Mouse (Mus musculus) stomach, embryonic 15.5 days (tissue): ENCODE measurements around the gene Wdr11. TPM values are rescaled to one million over a fixed set of nuclear protein-coding genes. Genes with fewer than 3 reads are reported as not detected.

ENCODE experiments used
- ATAC-seq: fragments of 200-750 bp; cut with Nextera tagmentation; 2 replicates; pipeline ENCODE4 v1.8.0; 2017; ENCODE audit warnings: low read depth, moderate number of reproducible peaks, moderate TSS enrichment; ENCODE audit not compliant: insufficient read depth, low FRiP score
- H3K27ac ChIP-seq: fragments of 300-500 bp; sonication (generic); 2 replicates; pipeline ENCODE4 v1.5.1; 2015; ENCODE audit warnings: mild to moderate bottlenecking, inconsistent platforms
- H3K27me3 ChIP-seq: fragments of 300-500 bp; sonication (generic); replicated peaks from 2 replicates; pipeline ENCODE4 v1.6.1; 2015; ENCODE audit warnings: inconsistent platforms
- H3K36me3 ChIP-seq: fragments of 300-500 bp; sonication (generic); 2 replicates; pipeline ENCODE4 v1.6.1; 2015; ENCODE audit warnings: inconsistent platforms
- H3K4me1 ChIP-seq: fragments of 300-500 bp; sonication (generic); 2 replicates; pipeline ENCODE4 v1.6.1; 2015; ENCODE audit warnings: inconsistent platforms
- H3K4me2 ChIP-seq: fragments of 300-500 bp; sonication (generic); 2 replicates; pipeline ENCODE4 v1.6.1; 2015; ENCODE audit warnings: mild to moderate bottlenecking, inconsistent platforms
- H3K4me3 ChIP-seq: fragments of 300-500 bp; sonication (generic); replicated peaks from 2 replicates; pipeline ENCODE4 v1.5.1; 2015; ENCODE audit warnings: inconsistent platforms
- H3K9ac ChIP-seq: fragments of 300-500 bp; sonication (generic); 2 replicates; pipeline ENCODE4 v1.6.1; 2015; ENCODE audit warnings: inconsistent platforms
- H3K9me3 ChIP-seq: fragments of 300-500 bp; sonication (generic); 2 replicates; pipeline ENCODE4 v1.6.1; 2016; ENCODE audit warnings: inconsistent platforms
- WGBS: fragments of 180-500 bp; shearing (Covaris S2); methylation state at CpG from one replicate; pipeline ENCODE4 v1.1.7; 2015; 5-methylcytosine and 5-hydroxymethylcytosine counted together
- polyA plus RNA-seq: library from polyadenylated mRNA; unstranded; fragments of >200 nt; fragmentation: Nextera tagmentation; extraction: Ambion mirVana; gene quantifications from 2 replicates; pipeline ENCODE4 v1.2.1, GENCODE M21; 2015

The Wdr11 gene
- polyA plus RNA-seq, result 30.6 and 35.1 TPM in 2 replicates

DNA sequence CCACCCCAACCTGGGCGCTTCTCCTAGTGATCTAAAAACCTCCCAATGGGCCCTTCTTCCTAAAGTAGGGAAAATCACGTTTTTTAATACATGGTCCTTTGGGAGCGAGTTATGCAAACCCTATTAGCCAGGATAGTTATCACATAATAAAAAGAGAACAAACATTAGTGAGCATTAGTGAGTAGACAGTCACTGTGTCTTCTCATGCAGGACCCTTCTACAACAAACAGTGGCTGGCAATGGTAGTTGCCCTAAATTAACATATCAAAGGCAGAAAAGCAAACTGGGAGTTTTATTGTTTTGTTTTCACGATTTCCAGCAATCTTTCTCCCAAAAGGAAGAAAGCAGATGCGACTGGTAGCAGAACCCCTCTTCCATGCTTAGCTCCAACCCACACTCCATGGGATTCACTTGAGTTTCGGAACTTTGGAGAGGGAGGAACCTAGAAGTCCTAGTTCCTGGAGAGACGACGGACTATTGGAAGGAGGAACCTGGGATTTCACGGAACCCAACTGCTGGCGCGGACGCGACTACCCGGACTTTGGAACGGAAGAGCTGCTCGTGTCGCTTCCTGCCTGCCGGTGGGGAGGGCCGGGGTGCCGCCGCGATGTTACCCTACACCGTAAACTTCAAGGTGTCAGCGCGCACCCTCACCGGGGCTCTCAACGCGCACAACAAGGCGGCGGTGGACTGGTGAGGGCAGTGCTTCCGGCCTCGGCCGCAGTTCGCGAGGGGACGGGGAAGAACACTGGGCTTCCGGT is at the start of gene Wdr11:
TSS of gene Wdr11 (plus strand) at position 493 of the 761 bp plus-strand sequence.
- H3K27ac ChIP-seq, result peak within 1 kb of the TSS; percentile 97
- peak within 1 kb of the TSS; percentile 69 for H3K4me2 ChIP-seq
- 3% methylated on average over 37 of the region's 37 CpGs for WGBS
- no peaks in the 10 kb centered on the region for H3K36me3 ChIP-seq
- peak; percentile 86 for ATAC-seq
- H3K4me3 ChIP-seq, result peak within 1 kb of the TSS; percentile 82
- H3K27me3 ChIP-seq, result no peaks in the 10 kb centered on the region
- no peaks in the 10 kb centered on the region for H3K4me1 ChIP-seq
- H3K9me3 ChIP-seq, result no peaks in the 10 kb centered on the region
- peak within 1 kb of the TSS; percentile 83 for H3K9ac ChIP-seq

DNA sequence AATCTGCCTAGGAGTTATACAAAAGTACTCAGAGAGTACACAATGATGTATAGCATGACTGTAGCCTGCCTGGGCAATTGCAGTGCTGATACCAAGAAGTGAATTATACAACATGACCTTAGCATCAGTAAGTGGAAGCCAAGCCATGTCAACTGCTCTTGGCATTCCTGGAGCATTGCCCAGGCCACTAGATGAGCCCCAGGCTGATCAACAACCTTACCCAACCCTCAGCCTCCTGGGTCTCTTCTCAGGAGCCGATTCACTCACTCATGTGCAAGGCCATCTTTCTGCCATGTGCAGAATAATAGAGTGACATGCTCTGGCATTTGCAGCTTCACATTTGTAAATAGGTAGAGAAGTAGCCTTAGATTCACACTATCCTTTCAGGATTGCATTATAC is 24.1 kb upstream of the Wdr11 start:
- H3K9ac ChIP-seq, result no peak overlapping the region
- H3K9me3 ChIP-seq, result no peaks in the 10 kb centered on the region
- H3K36me3 ChIP-seq, result no peaks in the 10 kb centered on the region
- no peak overlapping the region for H3K4me3 ChIP-seq
- ATAC-seq, result no peak
- H3K27ac ChIP-seq, result no peak overlapping the region
- WGBS, result 91% methylated on average over 1 of the region's 1 CpGs
- H3K4me2 ChIP-seq, result no peak overlapping the region
- H3K27me3 ChIP-seq, result no peaks in the 10 kb centered on the region
- no peaks in the 10 kb centered on the region for H3K4me1 ChIP-seq

DNA sequence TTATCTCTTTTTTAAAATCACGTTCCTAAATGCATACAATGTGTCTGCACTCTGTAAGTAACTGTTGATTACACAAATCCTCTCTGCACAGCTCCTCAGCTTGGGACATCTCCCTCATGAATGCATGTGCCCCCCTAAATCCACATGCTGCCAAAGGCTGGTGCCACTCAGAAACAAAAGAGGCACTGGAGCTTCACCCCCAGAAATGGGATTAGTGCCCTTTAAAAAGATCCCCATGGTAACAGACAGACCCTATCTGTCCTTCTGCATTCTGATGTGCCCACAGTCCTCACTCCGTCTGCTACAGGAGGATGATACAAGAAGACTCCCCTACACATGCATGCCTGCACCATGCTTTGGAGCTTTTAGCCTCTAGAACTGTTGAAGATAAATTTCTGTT is 23.3 kb upstream of the Wdr11 start:
- H3K36me3 ChIP-seq, result no peaks in the 10 kb centered on the region
- no peak for ATAC-seq
- H3K4me1 ChIP-seq, result no peaks in the 10 kb centered on the region
- H3K4me3 ChIP-seq, result no peak overlapping the region
- 57% methylated on average over 2 of the region's 2 CpGs for WGBS
- H3K9ac ChIP-seq, result no peak overlapping the region
- no peaks in the 10 kb centered on the region for H3K27me3 ChIP-seq
- no peaks in the 10 kb centered on the region for H3K9me3 ChIP-seq
- H3K4me2 ChIP-seq, result no peak overlapping the region
- H3K27ac ChIP-seq, result no peak overlapping the region

DNA sequence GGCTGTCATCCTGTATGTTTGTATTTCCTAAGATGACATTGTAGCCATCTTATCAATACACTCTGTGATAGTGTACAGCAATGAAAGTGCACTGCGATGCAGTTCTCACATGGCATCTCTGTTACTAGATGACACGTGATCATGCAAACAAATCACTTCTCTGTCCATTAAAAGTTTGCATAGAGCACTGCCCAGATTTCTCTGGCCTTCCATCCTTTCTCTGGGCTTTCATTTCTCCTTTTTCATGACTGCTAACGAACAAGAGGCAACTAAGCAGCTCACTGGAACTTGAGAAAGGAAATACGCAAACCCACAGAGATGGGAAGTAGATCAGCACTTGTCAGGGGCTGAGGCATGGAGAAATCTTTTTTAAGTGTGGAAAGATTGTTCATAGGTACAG is 17.2 kb upstream of the Wdr11 start:
- 59% methylated on average over 4 of the region's 4 CpGs for WGBS
- Histone ChIP-seq H3K9ac (no peak overlapping the region), H3K9me3 (no peaks in the 10 kb centered on the region), H3K4me3 (no peak overlapping the region), H3K36me3 (no peaks in the 10 kb centered on the region), H3K4me1 (no peaks in the 10 kb centered on the region), H3K4me2 (no peak overlapping the region), H3K27me3 (no peaks in the 10 kb centered on the region), H3K27ac (no peak overlapping the region)
- ATAC-seq, result no peak

- 25% methylated on average over 7 of the region's 7 CpGs for WGBS
- ATAC-seq, result no peak
Measured at GRCm38 (mm10) chr7:129575110-129575784, 16.4 kb upstream of the Wdr11 start.

DNA sequence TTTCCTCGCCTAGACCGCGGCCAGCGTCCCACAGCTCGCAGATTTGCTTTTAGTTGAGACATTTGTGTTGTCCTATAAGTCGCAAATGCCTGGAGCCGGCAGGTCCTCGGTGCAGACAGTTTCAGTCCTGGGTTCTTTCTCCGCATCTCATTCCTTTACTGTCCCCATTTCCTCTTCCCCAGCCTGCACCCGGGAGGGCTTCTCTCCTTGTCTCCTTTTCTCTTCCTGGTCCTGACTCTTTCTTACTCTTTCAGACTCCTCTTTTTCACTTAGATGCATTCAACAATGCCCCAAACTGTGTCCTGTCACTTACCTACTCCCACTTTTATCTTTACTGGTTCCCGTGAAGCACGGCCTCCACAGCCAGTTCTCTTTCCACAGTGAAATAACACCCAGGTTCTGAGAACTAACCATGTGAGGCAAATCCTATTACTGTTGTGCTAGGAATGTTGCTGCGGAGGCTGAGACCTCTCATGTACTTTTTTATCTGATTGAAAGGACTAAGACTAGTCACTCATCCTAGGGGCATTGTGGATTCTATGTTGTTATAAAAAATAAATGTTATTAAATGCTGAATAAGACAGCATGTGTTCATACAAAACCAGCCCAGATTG is 576 bp downstream of the Wdr11 start:
- no peaks in the 10 kb centered on the region for H3K9me3 ChIP-seq
- H3K4me1 ChIP-seq, result no peaks in the 10 kb centered on the region
- H3K9ac ChIP-seq, result peak overlapping the region; percentile 83
- H3K4me2 ChIP-seq, result peak overlapping the region; percentile 69
- 0 out of 2 replicates have a peak, but pooled peaks cover 2% of the 10 kb centered on the region for H3K36me3 ChIP-seq
- H3K27me3 ChIP-seq, result no peaks in the 10 kb centered on the region
- H3K4me3 ChIP-seq, result peak overlapping the region; percentile 82
- WGBS, result under 1% methylated on average over 13 of the region's 13 CpGs
- peak; percentile 24; the same call in 1 of the 2 replicates for ATAC-seq
- peak overlapping the region; percentile 97 for H3K27ac ChIP-seq

More at GRCm38 (mm10) chr7:129575110-129575784, 16.4 kb upstream of the Wdr11 start:
- H3K36me3 ChIP-seq, result no peaks in the 10 kb centered on the region
- H3K4me2 ChIP-seq, result no peak overlapping the region
- no peaks in the 10 kb centered on the region for H3K27me3 ChIP-seq
- H3K4me3 ChIP-seq, result no peak overlapping the region
- H3K27ac ChIP-seq, result no peak overlapping the region
- no peaks in the 10 kb centered on the region for H3K4me1 ChIP-seq
- H3K9me3 ChIP-seq, result no peaks in the 10 kb centered on the region
- H3K9ac ChIP-seq, result no peak overlapping the region

- Histone ChIP-seq H3K4me1 (no peaks in the 10 kb centered on the region), H3K4me2 (no peak overlapping the region), H3K4me3 (no peak overlapping the region), H3K9me3 (no peaks in the 10 kb centered on the region), H3K27ac (no peak overlapping the region), H3K36me3 (peaks cover 22% of the 10 kb centered on the region; the same call in 1 of the 2 replicates), H3K27me3 (no peaks in the 10 kb centered on the region), H3K9ac (no peak overlapping the region)
- ATAC-seq, result no peak
- WGBS, result 84% methylated on average over 2 of the region's 2 CpGs
Measured at GRCm38 (mm10) chr7:129597186-129597585, 5.5 kb downstream of the Wdr11 start.

GRCm38 (mm10) chr7:129606291-129606690 is 14.6 kb downstream of the Wdr11 start:
- Histone ChIP-seq H3K4me3 (no peak overlapping the region), H3K9me3 (no peaks in the 10 kb centered on the region), H3K27ac (no peak overlapping the region), H3K27me3 (no peaks in the 10 kb centered on the region), H3K36me3 (peaks cover 47% of the 10 kb centered on the region), H3K4me2 (no peak overlapping the region), H3K4me1 (no peaks in the 10 kb centered on the region), H3K9ac (no peak overlapping the region)
- WGBS, result 96% methylated on average over 8 of the region's 8 CpGs
- ATAC-seq, result no peak

- no peak overlapping the region for H3K27ac ChIP-seq
- 86% methylated on average over 5 of the region's 5 CpGs for WGBS
- ATAC-seq, result no peak
- H3K4me1 ChIP-seq, result no peaks in the 10 kb centered on the region
- H3K27me3 ChIP-seq, result no peaks in the 10 kb centered on the region
- H3K9me3 ChIP-seq, result no peaks in the 10 kb centered on the region
- no peak overlapping the region for H3K9ac ChIP-seq
- H3K4me3 ChIP-seq, result no peak overlapping the region
- H3K36me3 ChIP-seq, result peaks cover 43% of the 10 kb centered on the region
- no peak overlapping the region for H3K4me2 ChIP-seq
Measured at GRCm38 (mm10) chr7:129621141-129621540, 29.5 kb downstream of the Wdr11 start.

GRCm38 (mm10) chr7:129630351-129630750 is 38.7 kb downstream of the Wdr11 start:
- no peak overlapping the region for H3K4me2 ChIP-seq
- H3K27ac ChIP-seq, result no peak overlapping the region
- 93% methylated on average over 7 of the region's 7 CpGs for WGBS
- no peaks in the 10 kb centered on the region for H3K27me3 ChIP-seq
- peaks cover 50% of the 10 kb centered on the region for H3K36me3 ChIP-seq
- ATAC-seq, result no peak
- no peaks in the 10 kb centered on the region for H3K9me3 ChIP-seq
- H3K4me1 ChIP-seq, result no peaks in the 10 kb centered on the region
- H3K9ac ChIP-seq, result no peak overlapping the region
- H3K4me3 ChIP-seq, result no peak overlapping the region

- no peaks in the 10 kb centered on the region for H3K4me1 ChIP-seq
- H3K36me3 ChIP-seq, result peaks cover 41% of the 10 kb centered on the region
- H3K9me3 ChIP-seq, result no peaks in the 10 kb centered on the region
- H3K4me2 ChIP-seq, result no peak overlapping the region
- H3K4me3 ChIP-seq, result no peak overlapping the region
- H3K27me3 ChIP-seq, result no peaks in the 10 kb centered on the region
- no peak overlapping the region for H3K9ac ChIP-seq
- no peak for ATAC-seq
- H3K27ac ChIP-seq, result no peak overlapping the region
- 89% methylated on average over 6 of the region's 6 CpGs for WGBS
Measured at GRCm38 (mm10) chr7:129631453-129631852, 39.8 kb downstream of the Wdr11 start.
